Mouse (Mus musculus) liver, embryonic 11.5 days (tissue): ENCODE measurements at regions not wholly inside any gene's neighbourhood (a gene's known extent, or its start where the extent isn't known, plus 50 kb on each side); places are given as distances from the start of the nearest gene placed in this dataset.
A peak's percentile ranks its signal among the peaks of the same experiment; 100 is the strongest.

ENCODE experiments used
- ATAC-seq: fragments of 200-750 bp; cut with Nextera tagmentation; replicated peaks from 2 replicates; pipeline ENCODE4 v1.8.0; 2017; ENCODE audit warnings: moderate number of reproducible peaks, mild to moderate bottlenecking, moderate TSS enrichment, moderate library complexity; ENCODE audit not compliant: low FRiP score
- DNase-seq: peaks from one replicate; pipeline ENCODE4 v3.0.0-alpha.2; 2017; ENCODE audit warnings: low spot score
- H3K27ac ChIP-seq: fragments of 300-500 bp; sonication (generic); 2 replicates; pipeline ENCODE4 v1.5.1; 2014; ENCODE audit warnings: mild to moderate bottlenecking, low read depth, low read length, control low read depth
- H3K27me3 ChIP-seq: fragments of 300-500 bp; sonication (generic); replicated peaks from 2 replicates; pipeline ENCODE4 v1.6.1; 2014; ENCODE audit warnings: low read length, mixed read lengths; ENCODE audit not compliant: control insufficient read depth, insufficient read depth
- H3K36me3 ChIP-seq: fragments of 300-500 bp; sonication (generic); 2 replicates; pipeline ENCODE4 v1.6.1; 2014; ENCODE audit warnings: mild to moderate bottlenecking, low read length, moderate library complexity, mixed read lengths; ENCODE audit not compliant: control insufficient read depth, insufficient read depth
- H3K4me1 ChIP-seq: fragments of 300-500 bp; sonication (generic); replicated peaks from 2 replicates; pipeline ENCODE4 v1.6.1; 2014; ENCODE audit warnings: low read length, mixed read lengths; ENCODE audit not compliant: control insufficient read depth, insufficient read depth
- H3K4me2 ChIP-seq: fragments of 300-500 bp; sonication (generic); 2 replicates; pipeline ENCODE4 v1.6.1; 2014; ENCODE audit warnings: mild to moderate bottlenecking, control low read depth, moderate library complexity
- H3K4me3 ChIP-seq: fragments of 300-500 bp; sonication (generic); 2 replicates; pipeline ENCODE4 v1.5.1; 2014; ENCODE audit warnings: low read depth, low read length, control low read depth
- H3K9ac ChIP-seq: fragments of 300-500 bp; sonication (generic); 2 replicates; pipeline ENCODE4 v1.6.1; 2014; ENCODE audit warnings: low read depth, low read length, control low read depth
- H3K9me3 ChIP-seq: fragments of 300-500 bp; sonication (generic); 2 replicates; pipeline ENCODE4 v1.6.1; 2016; ENCODE audit warnings: low read length, inconsistent platforms, mixed read lengths; ENCODE audit not compliant: control insufficient read depth
- WGBS: fragments of 180-500 bp; shearing (Covaris S2); extraction: QIAGEN DNeasy Blood & Tissue Kit; methylation state at CpG from one replicate; pipeline ENCODE4 v1.1.7; 2014; 5-methylcytosine and 5-hydroxymethylcytosine counted together

GRCm38 (mm10) chr5:74943737-74944403, 100.7 kb downstream of the Chic2 start:
- ATAC-seq: peak; percentile 61; the same call in 1 of the 2 replicates
- under 1% methylated on average over 23 of the region's 23 CpGs for WGBS
- 0 out of 2 replicates have a peak overlapping the region, but pooled peaks have one; percentile 16 for H3K4me3 ChIP-seq
- no peak overlapping the region for H3K9ac ChIP-seq
- peak; percentile 78 for DNase-seq
- no peaks in the 10 kb centered on the region for H3K4me1 ChIP-seq
- no peak overlapping the region for H3K27ac ChIP-seq
- peaks cover 15% of the 10 kb centered on the region for H3K27me3 ChIP-seq
- H3K36me3 ChIP-seq: no peaks in the 10 kb centered on the region
- H3K4me2 ChIP-seq: peak overlapping the region; percentile 53
- H3K9me3 ChIP-seq: no peaks in the 10 kb centered on the region

- ATAC-seq: no peak
- peaks cover 8% of the 10 kb centered on the region for H3K27me3 ChIP-seq
- no peak overlapping the region for H3K4me3 ChIP-seq
- no peak for DNase-seq
- no peaks in the 10 kb centered on the region for H3K4me1 ChIP-seq
- H3K9me3 ChIP-seq: no peaks in the 10 kb centered on the region
- WGBS: 13% methylated on average over 13 of the region's 13 CpGs
- H3K27ac ChIP-seq: no peak overlapping the region
- no peak overlapping the region for H3K4me2 ChIP-seq
- H3K9ac ChIP-seq: no peak overlapping the region
- H3K36me3 ChIP-seq: no peaks in the 10 kb centered on the region
These were observed 103.1 kb downstream of the Chic2 start for GRCm38 (mm10) chr5:74941426-74941825.

- peaks cover 8% of the 10 kb centered on the region for H3K27me3 ChIP-seq
- ATAC-seq (no peak), DNase-seq (no peak)
- 60% methylated on average over 7 of the region's 7 CpGs for WGBS
- no peak overlapping the region for H3K4me3 ChIP-seq
- no peak overlapping the region for H3K9ac ChIP-seq
- H3K4me1 ChIP-seq: no peaks in the 10 kb centered on the region
- H3K4me2 ChIP-seq: no peak overlapping the region
- no peaks in the 10 kb centered on the region for H3K9me3 ChIP-seq
- H3K27ac ChIP-seq: no peak overlapping the region
- H3K36me3 ChIP-seq: no peaks in the 10 kb centered on the region
These were observed 107.1 kb downstream of the Chic2 start for GRCm38 (mm10) chr5:74937416-74937940.

- Histone ChIP-seq H3K4me1 (no peaks in the 10 kb centered on the region), H3K4me3 (no peak overlapping the region), H3K9me3 (no peaks in the 10 kb centered on the region), H3K27ac (no peak overlapping the region), H3K36me3 (no peaks in the 10 kb centered on the region), H3K9ac (no peak overlapping the region), H3K27me3 (peaks cover 5% of the 10 kb centered on the region), H3K4me2 (no peak overlapping the region)
- DNase-seq: no peak
- no peak for ATAC-seq
- 87% methylated on average over 5 of the region's 5 CpGs for whole genome bisulfite sequencing
These were observed 108.5 kb downstream of the Chic2 start for GRCm38 (mm10) chr5:74936087-74936486.

- DNase-seq: no peak
- 75% methylated on average over 8 of the region's 8 CpGs for WGBS
- no peak overlapping the region for H3K4me2 ChIP-seq
- no peaks in the 10 kb centered on the region for H3K4me1 ChIP-seq
- ATAC-seq: no peak
- H3K27ac ChIP-seq: no peak overlapping the region
- H3K36me3 ChIP-seq: no peaks in the 10 kb centered on the region
- H3K9ac ChIP-seq: no peak overlapping the region
- no peak overlapping the region for H3K4me3 ChIP-seq
- H3K9me3 ChIP-seq: no peaks in the 10 kb centered on the region
- peaks cover 5% of the 10 kb centered on the region for H3K27me3 ChIP-seq
These were observed 108.9 kb downstream of the Chic2 start for GRCm38 (mm10) chr5:74935676-74936075.

- Histone ChIP-seq H3K9me3 (no peaks in the 10 kb centered on the region), H3K27ac (no peak overlapping the region), H3K9ac (no peak overlapping the region), H3K36me3 (no peaks in the 10 kb centered on the region), H3K4me3 (no peak overlapping the region), H3K4me2 (no peak overlapping the region), H3K4me1 (no peaks in the 10 kb centered on the region), H3K27me3 (no peaks in the 10 kb centered on the region)
- DNase-seq: no peak
- ATAC-seq: no peak
- 95% methylated on average over 3 of the region's 3 CpGs for WGBS
These were observed 111.3 kb downstream of the Chic2 start for GRCm38 (mm10) chr5:74933276-74933675.

GRCm38 (mm10) chr5:74932206-74932605, 112.4 kb downstream of the Chic2 start:
- no peaks in the 10 kb centered on the region for H3K36me3 ChIP-seq
- DNase-seq (no peak), ATAC-seq (no peak)
- H3K4me1 ChIP-seq: no peaks in the 10 kb centered on the region
- no peaks in the 10 kb centered on the region for H3K27me3 ChIP-seq
- H3K9me3 ChIP-seq: no peaks in the 10 kb centered on the region
- no peak overlapping the region for H3K27ac ChIP-seq
- 68% methylated on average over 13 of the region's 13 CpGs for WGBS
- no peak overlapping the region for H3K9ac ChIP-seq
- H3K4me3 ChIP-seq: no peak overlapping the region
- H3K4me2 ChIP-seq: no peak overlapping the region

- no peak overlapping the region for H3K4me2 ChIP-seq
- H3K27me3 ChIP-seq: no peaks in the 10 kb centered on the region
- no peak overlapping the region for H3K9ac ChIP-seq
- H3K36me3 ChIP-seq: no peaks in the 10 kb centered on the region
- H3K9me3 ChIP-seq: no peaks in the 10 kb centered on the region
- DNase-seq (no peak), ATAC-seq (no peak)
- no peak overlapping the region for H3K4me3 ChIP-seq
- H3K27ac ChIP-seq: no peak overlapping the region
- no peaks in the 10 kb centered on the region for H3K4me1 ChIP-seq
- 58% methylated on average over 12 of the region's 12 CpGs for WGBS
These were observed 112.8 kb downstream of the Chic2 start for GRCm38 (mm10) chr5:74931765-74932164.

GRCm38 (mm10) chr5:74927543-74927942, 117.0 kb downstream of the Chic2 start:
- H3K4me3 ChIP-seq: no peak overlapping the region
- no peak overlapping the region for H3K27ac ChIP-seq
- H3K36me3 ChIP-seq: no peaks in the 10 kb centered on the region
- H3K9me3 ChIP-seq: no peaks in the 10 kb centered on the region
- H3K9ac ChIP-seq: no peak overlapping the region
- H3K4me2 ChIP-seq: no peak overlapping the region
- WGBS: 66% methylated on average over 2 of the region's 2 CpGs
- ATAC-seq (no peak), DNase-seq (no peak)
- H3K4me1 ChIP-seq: no peaks in the 10 kb centered on the region
- H3K27me3 ChIP-seq: no peaks in the 10 kb centered on the region
